Mouse (Mus musculus) Patski (cell line): ENCODE measurements around the gene Timp4. TPM values are rescaled to one million over a fixed set of nuclear protein-coding genes. Genes with fewer than 3 reads are reported as not detected.

Source experiments
- ATAC-seq: fragments of 100-300 bp; one replicate; pipeline ENCODE4 v1.8.0; 2021
- CTCF ChIA-PET: fragments of 350-600 bp; sonication (Branson Sonifier 250); formaldehyde crosslinking; loops from one replicate; lab custom pipeline; 2022; ENCODE audit warnings: inconsistent platforms; lab: Charles Lee
- POLR2A ChIA-PET: fragments of 350-600 bp; sonication (Branson Sonifier 250); formaldehyde crosslinking; loops from one replicate; lab custom pipeline; 2022; ENCODE audit warnings: antibody characterized with exemption, inconsistent platforms; lab: Charles Lee
- DNase-seq: peaks from one replicate; pipeline ENCODE4 v3.0.0-alpha.2; 2011; ENCODE audit warnings: low read depth, low spot score
- H3K27me3 ChIP-seq: fragments of 371-371 bp; one replicate; pipeline ENCODE4 v1.5.1; 2021
- CTCF ChIP-seq: fragments of 100-300 bp; IDR thresholded peaks from one replicate; pipeline ENCODE4 v1.5.1; 2021
- in situ Hi-C: fragments of 300-500 bp; cut with MboI; formaldehyde crosslinking; loops from 3 replicates; pipeline ENCODE4 v1.11.1; 2018; ENCODE audit warnings: low pct_unique_long_range_greater_than_20kb, mixed read lengths
- polyA plus RNA-seq: library from polyadenylated mRNA; unstranded; gene quantifications from one replicate; pipeline ENCODE4 v1.2.3, GENCODE M21; 2021

Timp4 gene
- polyA plus RNA-seq, 1 experiment from 2014 or later, result 0.08 TPM

DNA sequence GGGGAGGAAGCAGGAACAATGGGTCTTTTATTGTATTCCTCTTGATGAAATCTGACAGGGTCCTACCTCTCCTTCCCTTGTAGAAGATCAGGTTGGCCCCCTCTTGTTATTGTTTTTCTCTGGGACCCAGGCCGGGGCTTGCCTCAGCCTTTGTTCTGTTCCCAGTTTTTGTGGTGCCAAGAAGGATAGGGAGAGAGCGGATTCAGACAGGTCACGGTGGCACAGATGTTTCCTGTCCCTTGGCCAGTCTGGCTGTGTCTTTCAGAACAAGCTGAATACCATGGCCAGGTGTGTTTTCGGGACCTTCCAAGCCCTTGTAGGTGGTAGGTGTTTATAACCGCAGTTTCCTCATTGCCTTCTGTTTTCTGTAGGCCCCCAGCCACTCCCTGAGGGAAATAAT, 38.9 kb downstream of the Timp4 start:
- POLR2A ChIA-PET, result no interaction called here
- DNase-seq, result no peak
- no peak for ATAC-seq
- in situ Hi-C loops, result loop anchor here (25.0 kb wide), 1 partner anchor 524 kb away; no protein-coding TSS in a partner anchor
- TF ChIP-seq CTCF, result no peak
- H3K27me3 ChIP-seq, result peaks cover 79% of the 10 kb centered on the region
- CTCF ChIA-PET, result interaction anchor here (0.8 kb wide), 1 partner anchor 15 kb away, joined by 3 read pairs; no protein-coding TSS in a partner anchor

GRCm38 (mm10) chr6:115212132-115212903, 39.7 kb downstream of the Timp4 start:
- ChIA-PET POLR2A (no interaction called here), CTCF (interaction anchor here (0.8 to 1.0 kb wide), 2 partner anchors 16 to 56 kb away, joined by 3 read pairs; no protein-coding TSS in a partner anchor)
- no peak for ATAC-seq
- no peak for DNase-seq
- in situ Hi-C loops, result loop anchor here (25.0 kb wide), 1 partner anchor 525 kb away; no protein-coding TSS in a partner anchor
- no peak for TF ChIP-seq CTCF
- peaks cover 74% of the 10 kb centered on the region for H3K27me3 ChIP-seq

DNA sequence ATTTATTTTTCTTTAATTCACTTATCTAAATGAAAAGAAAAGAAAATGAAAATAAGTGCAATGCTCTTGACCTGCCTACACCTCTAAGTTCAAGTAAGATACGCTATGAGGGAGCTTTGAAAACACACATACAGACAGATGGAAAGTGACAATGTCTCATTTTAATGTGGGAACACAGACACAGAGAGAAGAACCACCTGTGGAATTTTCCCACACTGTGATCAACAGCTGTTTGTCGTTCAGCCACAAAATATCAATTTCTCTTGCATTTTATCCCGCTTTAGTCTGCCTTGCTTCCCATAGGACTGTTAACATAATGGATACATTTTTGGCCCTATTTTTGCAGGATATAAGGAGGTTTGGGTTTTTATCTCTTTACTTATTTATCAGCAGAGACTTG, 41.2 kb downstream of the Timp4 start:
- in situ Hi-C loops, result loop anchor here (25.0 kb wide), 1 partner anchor 526 kb away; no protein-coding TSS in a partner anchor

GRCm38 (mm10) chr6:115210187-115210586, 41.8 kb downstream of the Timp4 start:
- CTCF ChIA-PET, result no interaction called here

More for the DNA sequence above, 41.2 kb downstream of the Timp4 start:
- H3K27me3 ChIP-seq, result peaks cover 59% of the 10 kb centered on the region
- ATAC-seq (no peak), DNase-seq (no peak)
- TF ChIP-seq CTCF, result no peak
- ChIA-PET POLR2A (no interaction called here), CTCF (no interaction called here)

GRCm38 (mm10) chr6:115203029-115203428, 49.0 kb downstream of the Timp4 start:
- ChIA-PET CTCF (no interaction called here), POLR2A (no interaction called here)
- in situ Hi-C loops, result loop anchor here (25.0 kb wide), 1 partner anchor 534 kb away; no protein-coding TSS in a partner anchor
- DNase-seq (no peak), ATAC-seq (no peak)
- TF ChIP-seq CTCF, result peak; percentile 28
- H3K27me3 ChIP-seq, result peaks cover 48% of the 10 kb centered on the region

More at GRCm38 (mm10) chr6:115210187-115210586, 41.8 kb downstream of the Timp4 start:
- POLR2A ChIA-PET, result no interaction called here
- ATAC-seq (no peak), DNase-seq (no peak)
- TF ChIP-seq CTCF, result no peak
- in situ Hi-C loops, result loop anchor here (25.0 kb wide), 1 partner anchor 527 kb away; no protein-coding TSS in a partner anchor
- peaks cover 56% of the 10 kb centered on the region for H3K27me3 ChIP-seq

DNA sequence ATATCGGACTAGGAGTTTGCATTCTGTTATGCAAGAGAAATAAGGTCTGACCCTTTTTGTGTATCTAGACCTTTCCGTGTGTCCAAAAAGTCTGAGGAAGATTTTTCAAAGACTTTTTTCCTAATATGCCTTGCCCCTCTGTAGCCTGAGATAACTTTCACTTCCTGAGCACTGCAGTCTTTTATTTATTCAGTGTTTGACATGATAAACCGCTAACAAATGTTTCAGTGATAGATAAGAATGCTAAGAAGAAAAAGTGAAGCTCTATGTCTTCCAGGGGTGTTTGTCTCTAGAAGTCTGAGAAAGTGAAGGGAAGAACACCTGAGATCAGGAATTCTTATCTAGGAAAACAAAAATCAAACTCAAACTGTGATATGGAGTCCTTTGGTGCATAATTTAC, 51.3 kb downstream of the Timp4 start:
- peaks cover 63% of the 10 kb centered on the region for H3K27me3 ChIP-seq
- ATAC-seq, result no peak
- TF ChIP-seq CTCF, result no peak
- CTCF ChIA-PET, result no interaction called here
- POLR2A ChIA-PET, result no interaction called here
- DNase-seq, result no peak
- in situ Hi-C loops, result loop anchor here (25.0 kb wide), 1 partner anchor 537 kb away; no protein-coding TSS in a partner anchor

Other genes starting within 250 kb of the Timp4 start
- 26.3 TPM for gene Tamm41, start 214.3 kb downstream of the Timp4 start, polyA plus RNA-seq
- gene Syn2, start 117.3 kb downstream of the Timp4 start, polyA plus RNA-seq, result 0.23 TPM
- not detected for gene Gm17482, start 24.9 kb downstream of the Timp4 start, polyA plus RNA-seq
- gene Pparg, start 108.7 kb upstream of the Timp4 start, polyA plus RNA-seq, result 7.3 TPM